Mouse (Mus musculus) cortical plate, adult 2 months (tissue): ENCODE measurements around the gene Gm17349.

Experiments used
- CTCF ChIP-seq: fragments of 200-500 bp; IDR thresholded peaks from 2 replicates; pipeline ENCODE4 v1.5.1; 2011; ENCODE audit warnings: mild to moderate bottlenecking, control low read depth, low read length; ENCODE audit not compliant: insufficient read depth; ENCODE audit errors: extremely low read depth
- POLR2A ChIP-seq: fragments of 200-500 bp; IDR thresholded peaks from 2 replicates; pipeline ENCODE4 v1.6.1; 2011; ENCODE audit warnings: mild to moderate bottlenecking, low read length, control low read depth; ENCODE audit not compliant: insufficient read depth; ENCODE audit errors: extremely low read depth

- peak; percentile 65 for TF ChIP-seq CTCF
- TF ChIP-seq POLR2A, result no peak; the same call in 1 of the 2 replicates
Observed at GRCm38 (mm10) chr15:99701999-99702900, 3.0 kb downstream of the Gm17349 start, which contains the start of gene Smarcd1.
